Mouse (Mus musculus) small intestine, adult 2 months (tissue): Measurements from ENCODE around the gene Atg4a. TPM values are rescaled to one million over a fixed set of nuclear protein-coding genes. Genes with fewer than 3 reads are reported as not detected.

ENCODE experiments used
- H3K27ac ChIP-seq: fragments of 200-500 bp; 2 replicates; pipeline ENCODE4 v1.5.1; 2012; ENCODE audit warnings: low read depth, low read length, control low read depth, inconsistent platforms; ENCODE audit not compliant: insufficient read depth
- H3K27me3 ChIP-seq: fragments of 200-500 bp; 2 replicates; pipeline ENCODE4 v1.6.1; 2012; ENCODE audit warnings: mild to moderate bottlenecking, moderate library complexity, low read length, inconsistent platforms; ENCODE audit not compliant: control insufficient read depth, insufficient read depth
- H3K36me3 ChIP-seq: fragments of 200-500 bp; 2 replicates; pipeline ENCODE4 v1.6.1; 2012; ENCODE audit warnings: mild to moderate bottlenecking, low read length, control low read depth, inconsistent platforms; ENCODE audit not compliant: control insufficient read depth, insufficient read depth
- H3K4me1 ChIP-seq: fragments of 200-500 bp; 2 replicates; pipeline ENCODE4 v1.6.1; 2012; ENCODE audit warnings: low read length, inconsistent platforms, mixed read lengths; ENCODE audit not compliant: control insufficient read depth, insufficient read depth, insufficient read length
- H3K4me3 ChIP-seq: fragments of 200-500 bp; 2 replicates; pipeline ENCODE4 v1.5.1; 2012; ENCODE audit warnings: low read depth, mild to moderate bottlenecking, control low read depth, inconsistent platforms, low read length, moderate library complexity
- CTCF ChIP-seq: fragments of 200-500 bp; IDR thresholded peaks from 2 replicates; pipeline ENCODE4 v1.5.1; 2012; ENCODE audit warnings: low read depth, mild to moderate bottlenecking, control low read depth, inconsistent platforms, low read length, moderate library complexity, mixed read lengths; ENCODE audit not compliant: insufficient replicate concordance, insufficient read length; ENCODE audit errors: extremely low read depth
- POLR2A ChIP-seq: fragments of 200-500 bp; IDR thresholded peaks from 2 replicates; pipeline ENCODE4 v1.6.1; 2012; ENCODE audit warnings: low read depth, mild to moderate bottlenecking, control low read depth, inconsistent platforms, low read length, moderate library complexity
- WGBS: fragments of 180-500 bp; shearing (Covaris S2); methylation state at CpG from one replicate; pipeline ENCODE4 v1.1.7; 2018; 5-methylcytosine and 5-hydroxymethylcytosine counted together
- polyA plus RNA-seq: library from polyadenylated mRNA; depleted of rRNA; stranded (reverse); fragments of >200 nt; gene quantifications from 2 replicates; pipeline ENCODE4 v1.2.3, GENCODE M21; 2012; rRNA removed

The Atg4a gene
- polyA plus RNA-seq: 0.23 and 1.1 TPM in 2 replicates

- peak within 1 kb of the TSS; percentile 55; the same call in 1 of the 2 replicates for H3K27ac ChIP-seq
- WGBS: 13% methylated on average over 23 of the region's 23 CpGs
- no peaks in the 10 kb centered on the region for H3K27me3 ChIP-seq
- H3K4me3 ChIP-seq: peak within 1 kb of the TSS; percentile 85
- TF ChIP-seq POLR2A (no peak), CTCF (no peak)
- no peaks in the 10 kb centered on the region for H3K4me1 ChIP-seq
- H3K36me3 ChIP-seq: peaks cover 4% of the 10 kb centered on the region; the same call in 1 of the 2 replicates
Measured at GRCm38 (mm10) chrX:140956272-140956940, at the start of gene Atg4a, which contains the start of gene Psmd10. Atg4a (plus strand) TSS chrX:140956907. Psmd10 (minus strand) TSS chrX:140956728.

- TF ChIP-seq CTCF: no peak
- TF ChIP-seq POLR2A: no peak
- Histone ChIP-seq H3K27ac (no peak within 1 kb of the TSS), H3K4me1 (no peaks in the 10 kb centered on the region), H3K4me3 (no peak within 1 kb of the TSS), H3K27me3 (no peaks in the 10 kb centered on the region), H3K36me3 (no peaks in the 10 kb centered on the region)
- 34% methylated on average over 7 of the region's 7 CpGs for WGBS
Measured at GRCm38 (mm10) chrX:140907360-140907759, 49.3 kb upstream of the Atg4a start, which contains the start of gene Vsig1. Vsig1 (plus strand) TSS chrX:140907608.

- TF ChIP-seq CTCF: no peak
- TF ChIP-seq POLR2A: no peak
- Histone ChIP-seq H3K4me3 (no peak overlapping the region), H3K27me3 (no peaks in the 10 kb centered on the region), H3K27ac (no peak overlapping the region), H3K36me3 (no peaks in the 10 kb centered on the region), H3K4me1 (no peaks in the 10 kb centered on the region)
- WGBS: 87% methylated on average over 6 of the region's 6 CpGs
Measured at GRCm38 (mm10) chrX:140921321-140921720, 35.4 kb upstream of the Atg4a start.

GRCm38 (mm10) chrX:140932066-140932465 is 24.6 kb upstream of the Atg4a start:
- Histone ChIP-seq H3K4me3 (no peak overlapping the region), H3K27ac (no peak overlapping the region), H3K4me1 (no peaks in the 10 kb centered on the region), H3K27me3 (no peaks in the 10 kb centered on the region), H3K36me3 (no peaks in the 10 kb centered on the region)
- TF ChIP-seq CTCF: no peak
- TF ChIP-seq POLR2A: no peak
- WGBS: 68% methylated on average over 3 of the region's 3 CpGs

- no peak overlapping the region for H3K4me3 ChIP-seq
- no peaks in the 10 kb centered on the region for H3K4me1 ChIP-seq
- H3K27me3 ChIP-seq: no peaks in the 10 kb centered on the region
- no peaks in the 10 kb centered on the region for H3K36me3 ChIP-seq
- no peak overlapping the region for H3K27ac ChIP-seq
- WGBS: 63% methylated on average over 3 of the region's 3 CpGs
- TF ChIP-seq POLR2A: no peak
- TF ChIP-seq CTCF: no peak
Measured at GRCm38 (mm10) chrX:140933263-140933662, 23.4 kb upstream of the Atg4a start.

- 45% methylated on average over 5 of the region's 5 CpGs for WGBS
- Histone ChIP-seq H3K36me3 (no peaks in the 10 kb centered on the region), H3K4me1 (no peaks in the 10 kb centered on the region), H3K4me3 (no peak overlapping the region), H3K27me3 (no peaks in the 10 kb centered on the region), H3K27ac (no peak overlapping the region)
- TF ChIP-seq CTCF (no peak), POLR2A (no peak)
Measured at GRCm38 (mm10) chrX:140936271-140936670, 20.4 kb upstream of the Atg4a start.

GRCm38 (mm10) chrX:140953618-140954017 is 3.1 kb upstream of the Atg4a start:
- Histone ChIP-seq H3K36me3 (peaks cover 13% of the 10 kb centered on the region; the same call in 1 of the 2 replicates), H3K27ac (no peak overlapping the region), H3K4me3 (no peak overlapping the region), H3K27me3 (no peaks in the 10 kb centered on the region), H3K4me1 (no peaks in the 10 kb centered on the region)
- TF ChIP-seq POLR2A (no peak), CTCF (no peak)
- WGBS: 77% methylated on average over 4 of the region's 4 CpGs
